Mouse (Mus musculus): Measurements from ENCODE around the gene Ankrd55.

GRCm38 (mm10) chr13:112390206-112390605 is 102.0 kb downstream of the Ankrd55 start:
- TF ChIP-seq CTCF (IDR thresholded peaks at IDR 0.05; ENCODE audit: low read depth, low read length), result no peak
- TF ChIP-seq POLR2A (IDR thresholded peaks at IDR 0.05; ENCODE audit: insufficient read depth, low read length), result no peak
- no peak for TF ChIP-seq EP300 (IDR thresholded peaks at IDR 0.05; ENCODE audit: insufficient read depth, low read depth, low read length)
